Mouse (Mus musculus) ES-E14 (cell line): ENCODE measurements at regions not wholly inside any gene's neighbourhood (a gene's known extent, or its start where the extent isn't known, plus 50 kb on each side); places are given as distances from the start of the nearest gene placed in this dataset.

Source experiments
- CHD2 ChIP-seq: IDR thresholded peaks from 2 replicates; pipeline ENCODE4 v1.6.1; 2014; ENCODE audit warnings: mild to moderate bottlenecking, low read depth, low read length, inconsistent platforms
- HCFC1 ChIP-seq: IDR thresholded peaks from 2 replicates; pipeline ENCODE4 v1.6.1; 2012; ENCODE audit warnings: low read length, inconsistent platforms, borderline replicate concordance; ENCODE audit not compliant: insufficient read depth
- MAFK ChIP-seq: IDR thresholded peaks from 2 replicates; pipeline ENCODE4 v1.6.1; 2014; ENCODE audit warnings: mild to moderate bottlenecking, low read depth, low read length, inconsistent platforms; ENCODE audit not compliant: insufficient read depth
- ZC3H11A ChIP-seq: IDR thresholded peaks from 2 replicates; pipeline ENCODE4 v1.6.1; 2012; ENCODE audit warnings: low read depth, mild to moderate bottlenecking, inconsistent platforms, low read length, borderline replicate concordance

GRCm38 (mm10) chr4:9141946-9142683, 903.3 kb upstream of the Car8 start:
- TF ChIP-seq HCFC1 (no peak), CHD2 (no peak), MAFK (no peak), ZC3H11A (no peak)
